Mouse (Mus musculus) left cerebral cortex, adult 9 months (tissue): ENCODE measurements at regions not wholly inside any gene's neighbourhood (a gene's known extent, or its start where the extent isn't known, plus 50 kb on each side); places are given as distances from the start of the nearest gene placed in this dataset.

ENCODE experiments used
- DNase-seq, 2 experiments: peaks; one replicate each; pipeline ENCODE4 v3.0.0; 2022; ENCODE audit warnings: low spot score in 2 of 2

GRCm38 (mm10) chr2:161166681-161167080, 57.8 kb upstream of the Chd6 start:
- no peak for DNase-seq

DNA sequence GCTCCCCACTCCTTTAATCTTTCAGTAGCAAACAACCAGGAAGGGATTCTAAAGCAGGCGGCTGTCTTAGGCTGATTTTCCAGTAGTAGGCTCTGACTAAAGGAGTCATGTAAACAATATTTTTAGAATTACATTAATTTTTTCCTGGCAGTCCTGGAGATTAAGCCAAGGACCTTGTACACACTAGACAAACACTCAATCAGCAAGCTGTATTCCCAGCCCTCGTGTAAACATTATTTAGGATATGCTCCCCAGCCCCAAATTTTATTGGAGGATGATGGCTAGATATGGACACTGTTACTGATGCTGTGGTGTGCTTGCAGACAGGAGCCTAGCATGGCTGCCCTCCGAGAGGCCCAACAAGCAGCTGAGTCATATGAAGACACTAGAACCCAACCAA, 56.6 kb upstream of the Chd6 start:
- DNase-seq: no peak

DNA sequence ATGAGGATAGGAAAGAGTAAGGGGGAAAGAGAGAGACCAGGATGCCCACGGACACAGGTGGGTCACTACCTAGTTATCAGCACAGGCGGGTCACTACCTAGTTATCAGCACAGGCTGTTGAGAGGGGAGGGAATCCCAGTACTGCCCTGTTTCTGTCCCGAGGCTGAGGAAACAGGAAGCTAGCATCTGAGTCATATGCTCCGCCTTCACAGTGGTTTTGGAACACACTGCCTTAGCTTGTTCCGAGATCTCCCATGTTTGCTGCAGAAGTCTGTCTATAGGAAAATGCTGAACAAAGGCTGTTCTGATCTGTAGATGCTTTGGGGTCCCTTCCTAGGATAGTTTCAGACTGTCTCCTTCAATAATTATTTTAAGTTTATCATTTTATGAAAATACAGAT, 55.4 kb upstream of the Chd6 start:
- no peak for DNase-seq
